Mouse (Mus musculus): Measurements from ENCODE around the gene Rabgap1l.

Rabgap1l gene

GRCm38 (mm10) chr1:160792686-160793355 is at the start of gene Rabgap1l:
TSS of gene Rabgap1l (minus strand) at chr1:160793211.
- DNase-seq (ENCODE audit: low read depth, low spot score): peak; percentile 89

- DNase-seq (ENCODE audit: low read depth, low spot score): no peak
Measured at GRCm38 (mm10) chr1:160842567-160842966, 49.6 kb upstream of the Rabgap1l start.

- no peak for DNase-seq (ENCODE audit: low read depth, low spot score)
Measured at GRCm38 (mm10) chr1:160840618-160841017, 47.6 kb upstream of the Rabgap1l start.

GRCm38 (mm10) chr1:160839095-160839494 is 46.1 kb upstream of the Rabgap1l start:
- no peak for DNase-seq (ENCODE audit: low read depth, low spot score)

- no peak for DNase-seq (ENCODE audit: low read depth, low spot score)
Measured at GRCm38 (mm10) chr1:160834446-160834845, 41.4 kb upstream of the Rabgap1l start.

GRCm38 (mm10) chr1:160832267-160833021 is 39.4 kb upstream of the Rabgap1l start:
- no peak for DNase-seq (ENCODE audit: low read depth, low spot score)

- no peak for DNase-seq (ENCODE audit: low read depth, low spot score)
Measured at GRCm38 (mm10) chr1:160830608-160831498, 37.8 kb upstream of the Rabgap1l start.

GRCm38 (mm10) chr1:160825441-160825856 is 32.4 kb upstream of the Rabgap1l start:
- peak; percentile 41 for DNase-seq (ENCODE audit: low read depth, low spot score)

- no peak for DNase-seq (ENCODE audit: low read depth, low spot score)
Measured at GRCm38 (mm10) chr1:160823638-160824037, 30.6 kb upstream of the Rabgap1l start.

- DNase-seq (ENCODE audit: low read depth, low spot score): no peak
Measured at GRCm38 (mm10) chr1:160814198-160814597, 21.2 kb upstream of the Rabgap1l start.

GRCm38 (mm10) chr1:160812428-160812827 is 19.4 kb upstream of the Rabgap1l start:
- DNase-seq (ENCODE audit: low read depth, low spot score): no peak

- no peak for DNase-seq (ENCODE audit: low read depth, low spot score)
Measured at GRCm38 (mm10) chr1:160811930-160812329, 18.9 kb upstream of the Rabgap1l start.

- DNase-seq (ENCODE audit: low read depth, low spot score): no peak
Measured at GRCm38 (mm10) chr1:160805268-160805667, 12.3 kb upstream of the Rabgap1l start.

GRCm38 (mm10) chr1:160799972-160800371 is 7.0 kb upstream of the Rabgap1l start:
- DNase-seq (ENCODE audit: low read depth, low spot score): no peak

- no peak for DNase-seq (ENCODE audit: low read depth, low spot score)
Measured at GRCm38 (mm10) chr1:160795016-160795415, 2.0 kb upstream of the Rabgap1l start.

- peak; percentile 71 for DNase-seq (ENCODE audit: low read depth, low spot score)
Measured at GRCm38 (mm10) chr1:160793791-160794757, 1.1 kb upstream of the Rabgap1l start.

GRCm38 (mm10) chr1:160792156-160792685 is 790 bp downstream of the Rabgap1l start:
- DNase-seq (ENCODE audit: low read depth, low spot score): no peak

GRCm38 (mm10) chr1:160791381-160792155 is 1.4 kb downstream of the Rabgap1l start:
- DNase-seq (ENCODE audit: low read depth, low spot score): peak; percentile 45

- no peak for DNase-seq (ENCODE audit: low read depth, low spot score)
Measured at GRCm38 (mm10) chr1:160790630-160791029, 2.4 kb downstream of the Rabgap1l start.

GRCm38 (mm10) chr1:160789876-160790275 is 3.1 kb downstream of the Rabgap1l start:
- no peak for DNase-seq (ENCODE audit: low read depth, low spot score)

Data from c-Kit-negative CD71-positive TER-119-positive erythroid progenitor cells, embryonic 14.5 days (primary cell).